Mouse (Mus musculus): ENCODE data around the gene Csnk1d. TPM values are rescaled to one million over a fixed set of nuclear protein-coding genes. Genes with fewer than 3 reads are reported as not detected.

The Csnk1d gene
- 69.4 TPM for polyA plus RNA-seq (2014; fragmentation: Illumina TruSeq; extraction: RNeasy Lipid Tissue Mini Kit (QIAGEN cat#74804))

DNA sequence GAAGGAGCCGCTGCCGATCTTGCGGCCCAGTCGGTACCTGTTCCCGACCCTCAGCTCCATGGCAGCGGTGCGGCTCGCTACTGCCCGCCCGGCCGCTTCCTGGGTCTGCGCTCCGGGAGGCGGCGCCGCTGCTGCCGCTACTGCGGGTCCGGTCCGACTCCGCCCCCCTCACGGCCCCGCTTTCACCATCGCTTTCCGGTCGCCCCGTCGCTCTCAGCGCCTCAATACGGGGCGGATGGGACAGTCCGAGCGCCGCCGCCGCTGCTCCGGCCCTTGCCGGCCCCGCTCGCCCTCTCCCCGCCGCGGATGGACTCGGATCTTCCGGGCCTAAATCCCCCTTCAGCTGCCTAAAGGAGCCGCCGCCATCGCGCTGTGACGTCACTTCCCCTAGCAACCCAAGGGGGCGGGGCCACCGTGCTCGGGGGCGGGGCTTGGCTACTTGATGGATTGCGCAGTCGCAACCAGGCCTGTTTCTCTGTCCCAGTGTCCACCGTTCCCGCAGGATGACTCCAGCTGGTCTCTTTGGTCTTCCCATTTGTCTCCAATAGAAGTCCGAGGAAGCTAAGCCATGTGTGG lies at the start of gene Csnk1d:
TSS of gene Csnk1d (minus strand) at position 380 of the 576 bp plus-strand sequence.

DNA sequence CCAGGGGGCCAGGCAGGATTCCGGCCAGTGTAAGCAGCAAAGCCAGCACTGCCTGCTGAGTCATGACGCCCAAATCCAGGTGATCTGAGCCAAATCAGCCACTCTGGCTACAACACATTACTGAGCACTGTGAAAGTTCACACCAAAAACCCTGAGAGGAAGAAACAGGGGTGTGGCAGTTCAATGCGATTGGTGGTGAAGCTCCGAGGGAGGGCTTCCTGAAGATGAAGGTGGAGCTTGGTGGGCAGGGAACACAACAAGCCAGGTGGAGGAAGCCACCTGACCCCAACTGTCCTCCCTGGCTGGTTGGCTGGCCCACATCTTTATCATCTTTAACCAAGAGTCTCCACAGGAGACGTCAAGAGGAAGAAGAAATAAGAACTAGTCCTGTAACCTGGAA lies 48.2 kb upstream of the Csnk1d start, which contains the start of gene Cd7:
TSS of gene Cd7 (minus strand) at position 117 of the 400 bp plus-strand sequence.

GRCm38 (mm10) chr11:120948328-120948727 lies 42.8 kb downstream of the Csnk1d start, which contains the start of gene Slc16a3:
Gene Slc16a3, plus strand, starts transcription at chr11:120948480.

GRCm38 (mm10) chr11:120932564-120933398 lies 58.3 kb downstream of the Csnk1d start, which contains the start of gene Ccdc57:
Gene Ccdc57, minus strand, starts transcription at chr11:120932872.

Other genes starting within 250 kb of the Csnk1d start
- gene Hmga1b, start 228.5 kb downstream of the Csnk1d start, polyA plus RNA-seq (2014; fragmentation: Illumina TruSeq; extraction: RNeasy Lipid Tissue Mini Kit (QIAGEN cat#74804)): not detected
- gene Rfng, start 207.1 kb downstream of the Csnk1d start, polyA plus RNA-seq (2014; fragmentation: Illumina TruSeq; extraction: RNeasy Lipid Tissue Mini Kit (QIAGEN cat#74804)): not detected
- 10.9 TPM for gene Gps1, start 207.1 kb downstream of the Csnk1d start, polyA plus RNA-seq (2014; fragmentation: Illumina TruSeq; extraction: RNeasy Lipid Tissue Mini Kit (QIAGEN cat#74804))
- 3.3 TPM for gene Dus1l, start 194.9 kb downstream of the Csnk1d start, polyA plus RNA-seq (2014; fragmentation: Illumina TruSeq; extraction: RNeasy Lipid Tissue Mini Kit (QIAGEN cat#74804))
- gene Fasn, start 166.8 kb downstream of the Csnk1d start, polyA plus RNA-seq (2014; fragmentation: Illumina TruSeq; extraction: RNeasy Lipid Tissue Mini Kit (QIAGEN cat#74804)): 2.1 TPM
- gene Ccdc57, start 58.5 kb downstream of the Csnk1d start, polyA plus RNA-seq (2014; fragmentation: Illumina TruSeq; extraction: RNeasy Lipid Tissue Mini Kit (QIAGEN cat#74804)): 1.1 TPM
- gene Slc16a3, start 42.9 kb downstream of the Csnk1d start, polyA plus RNA-seq (2014; fragmentation: Illumina TruSeq; extraction: RNeasy Lipid Tissue Mini Kit (QIAGEN cat#74804)): 0.17 TPM
- gene Cd7, start 48.1 kb upstream of the Csnk1d start, polyA plus RNA-seq (2014; fragmentation: Illumina TruSeq; extraction: RNeasy Lipid Tissue Mini Kit (QIAGEN cat#74804)): 1.00 TPM
- 7.0 TPM for gene Sectm1b, start 72.2 kb upstream of the Csnk1d start, polyA plus RNA-seq (2014; fragmentation: Illumina TruSeq; extraction: RNeasy Lipid Tissue Mini Kit (QIAGEN cat#74804))
- gene Sectm1a, start 89.9 kb upstream of the Csnk1d start, polyA plus RNA-seq (2014; fragmentation: Illumina TruSeq; extraction: RNeasy Lipid Tissue Mini Kit (QIAGEN cat#74804)): 0.37 TPM
- not detected for gene Tex19.2, start 127.3 kb upstream of the Csnk1d start, polyA plus RNA-seq (2014; fragmentation: Illumina TruSeq; extraction: RNeasy Lipid Tissue Mini Kit (QIAGEN cat#74804))
- 0.68 TPM for gene Tex19.1, start 154.8 kb upstream of the Csnk1d start, polyA plus RNA-seq (2014; fragmentation: Illumina TruSeq; extraction: RNeasy Lipid Tissue Mini Kit (QIAGEN cat#74804))
- not detected for gene Uts2r, start 168.9 kb upstream of the Csnk1d start, polyA plus RNA-seq (2014; fragmentation: Illumina TruSeq; extraction: RNeasy Lipid Tissue Mini Kit (QIAGEN cat#74804))
- 16.2 TPM for gene Hexdc, start 213.1 kb upstream of the Csnk1d start, polyA plus RNA-seq (2014; fragmentation: Illumina TruSeq; extraction: RNeasy Lipid Tissue Mini Kit (QIAGEN cat#74804))
- gene Ogfod3, start 213.4 kb upstream of the Csnk1d start, polyA plus RNA-seq (2014; fragmentation: Illumina TruSeq; extraction: RNeasy Lipid Tissue Mini Kit (QIAGEN cat#74804)): 2.3 TPM
- 11.0 TPM for gene Cybc1, start 238.0 kb upstream of the Csnk1d start, polyA plus RNA-seq (2014; fragmentation: Illumina TruSeq; extraction: RNeasy Lipid Tissue Mini Kit (QIAGEN cat#74804))
- 12.8 TPM for gene Narf, start 245.9 kb upstream of the Csnk1d start, polyA plus RNA-seq (2014; fragmentation: Illumina TruSeq; extraction: RNeasy Lipid Tissue Mini Kit (QIAGEN cat#74804))